Mouse (Mus musculus) thymus, postnatal 4 days (tissue): ENCODE measurements at regions not wholly inside any gene's neighbourhood (a gene's known extent, or its start where the extent isn't known, plus 50 kb on each side); places are given as distances from the start of the nearest gene placed in this dataset.

Experiments
- DNase-seq: peaks from one replicate; pipeline ENCODE4 v3.0.0; 2021

- no peak for DNase-seq
These were observed 69.8 kb downstream of the Gm21750 start for GRCm38 (mm10) chr14:73730796-73731195.

- DNase-seq: no peak
These were observed 71.1 kb downstream of the Gm21750 start for GRCm38 (mm10) chr14:73732161-73732560.

GRCm38 (mm10) chr14:73750790-73751189 lies 89.8 kb downstream of the Gm21750 start:
- no peak for DNase-seq

GRCm38 (mm10) chr14:73759986-73760385 lies 99.0 kb downstream of the Gm21750 start:
- DNase-seq: no peak

- no peak for DNase-seq
These were observed 111.9 kb downstream of the Gm21750 start for GRCm38 (mm10) chr14:73772964-73773363.

GRCm38 (mm10) chr14:73773810-73774209 lies 112.8 kb downstream of the Gm21750 start:
- DNase-seq: no peak

GRCm38 (mm10) chr14:73776066-73776465 lies 115.0 kb downstream of the Gm21750 start:
- peak; percentile 42 for DNase-seq

- no peak for DNase-seq
These were observed 146.1 kb downstream of the Gm21750 start for GRCm38 (mm10) chr14:73807169-73807568.

GRCm38 (mm10) chr14:73838890-73839289 lies 177.9 kb downstream of the Gm21750 start:
- DNase-seq: no peak

GRCm38 (mm10) chr14:73861782-73862181 lies 200.8 kb downstream of the Gm21750 start:
- DNase-seq: no peak

GRCm38 (mm10) chr14:73874337-73874736 lies 213.3 kb downstream of the Gm21750 start:
- no peak for DNase-seq

GRCm38 (mm10) chr14:73875916-73876315 lies 214.9 kb downstream of the Gm21750 start:
- DNase-seq: no peak

- DNase-seq: no peak
These were observed 217.2 kb downstream of the Gm21750 start for GRCm38 (mm10) chr14:73878267-73878666.

- DNase-seq: no peak
These were observed 217.9 kb downstream of the Gm21750 start for GRCm38 (mm10) chr14:73878866-73879419.

- no peak for DNase-seq
These were observed 230.4 kb downstream of the Gm21750 start for GRCm38 (mm10) chr14:73891451-73891850.

GRCm38 (mm10) chr14:73894844-73895243 lies 233.8 kb downstream of the Gm21750 start:
- DNase-seq: no peak

GRCm38 (mm10) chr14:73895266-73895665 lies 234.2 kb downstream of the Gm21750 start:
- no peak for DNase-seq

- no peak for DNase-seq
These were observed 238.1 kb downstream of the Gm21750 start for GRCm38 (mm10) chr14:73899078-73899477.

- no peak for DNase-seq
These were observed 241.2 kb downstream of the Gm21750 start for GRCm38 (mm10) chr14:73902085-73902713.

GRCm38 (mm10) chr14:73913756-73914448 lies 252.9 kb downstream of the Gm21750 start:
- no peak for DNase-seq

GRCm38 (mm10) chr14:73915990-73916389 lies 255.0 kb downstream of the Gm21750 start:
- DNase-seq: no peak

- DNase-seq: no peak
These were observed 270.1 kb downstream of the Gm21750 start for GRCm38 (mm10) chr14:73931095-73931494.

GRCm38 (mm10) chr14:73947316-73947715 lies 286.3 kb downstream of the Gm21750 start:
- DNase-seq: no peak

- DNase-seq: no peak
These were observed 291.5 kb downstream of the Gm21750 start for GRCm38 (mm10) chr14:73952511-73952910.
